Comparison of ENCODE assay signal across 14 mouse cellular contexts in the genomic region with DNA sequence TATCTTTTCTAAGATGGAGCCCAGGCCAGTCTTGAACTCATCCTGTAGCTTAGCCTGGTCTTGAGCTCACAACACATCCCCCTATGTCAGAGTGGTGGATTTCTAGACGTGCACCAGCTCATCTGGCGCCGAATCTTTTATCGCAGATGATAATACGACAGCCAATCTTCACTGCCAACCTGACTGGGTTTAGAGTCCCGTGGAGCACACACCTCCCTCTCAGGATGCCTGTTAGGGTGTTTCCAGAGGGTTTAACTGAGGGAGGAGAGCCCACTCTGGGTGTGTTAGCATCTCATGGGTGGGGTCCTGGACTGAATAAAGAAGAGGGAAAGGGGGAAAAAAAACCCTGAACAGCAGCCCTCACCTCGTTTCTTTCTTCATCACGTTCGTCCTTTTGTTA.
"Had no signal": no experiment of that assay in that cellular context is flagged by ENCODE, and none has a peak within 500 bp of the region (broad histone marks: within the 10 kb centered on the region; RNA-seq: fewer than 3 reads in every experiment).

No protein-coding gene starts in this region.

- H3K9ac ChIP-seq: limb, embryonic 12.5 days; liver, embryonic 13.5 days; liver, postnatal 0 days; lung, embryonic 15.5 days had no signal

- H3K27ac ChIP-seq: limb, embryonic 12.5 days; liver, embryonic 13.5 days; lung, embryonic 15.5 days; macrophage had no signal

- H3K4me1 ChIP-seq: liver, embryonic 13.5 days; lung, embryonic 15.5 days had no signal

- H3K4me2 ChIP-seq: limb, embryonic 12.5 days; liver, embryonic 13.5 days; lung, embryonic 15.5 days had no signal

- H3K36me3 ChIP-seq: limb, embryonic 12.5 days; liver, embryonic 13.5 days; lung, embryonic 15.5 days had no signal

- H3K9me3 ChIP-seq: liver, embryonic 13.5 days; lung, embryonic 15.5 days had no signal

- H3K27me3 ChIP-seq: limb, embryonic 12.5 days; liver, embryonic 13.5 days; lung, embryonic 15.5 days had no signal

- DNase-seq: kidney, adult 18-20 months; liver; liver, embryonic 13.5 days; liver, postnatal 0 days; lung, postnatal 14 days; right cerebral cortex, postnatal 4 days; spleen, adult 18-20 months; thymus, adult 18-20 months; thymus, postnatal 14 days had no signal

- ATAC-seq: liver, postnatal 0 days; midbrain, embryonic 16.5 days had no signal

- H3K4me3 ChIP-seq: limb, embryonic 12.5 days; liver, embryonic 13.5 days; lung, embryonic 15.5 days; megakaryocyte, embryonic 14.5 days had no signal
